Mouse (Mus musculus): ENCODE measurements at regions not wholly inside any gene's neighbourhood (a gene's known extent, or its start where the extent isn't known, plus 50 kb on each side); places are given as distances from the start of the nearest gene placed in this dataset.

GRCm38 (mm10) chr12:112434673-112435294 is 54.5 kb upstream of the A530016L24Rik start:
- 50% methylated on average over 3 of the region's 3 CpGs for WGBS
- no peaks in the 10 kb centered on the region for H3K4me1 ChIP-seq (ENCODE audit: control insufficient read depth, insufficient read depth)
- no peak overlapping the region for H3K4me2 ChIP-seq (ENCODE audit: low read depth, low read length)
- peaks cover 7% of the 10 kb centered on the region for H3K27me3 ChIP-seq (ENCODE audit: control insufficient read depth, insufficient read depth, low read length)
- H3K4me3 ChIP-seq (ENCODE audit: low read depth, low read length): no peak overlapping the region
- ATAC-seq (ENCODE audit: insufficient read depth, low read depth) (no peak), DNase-seq (ENCODE audit: low spot score) (no peak)
- no peak overlapping the region for H3K9ac ChIP-seq (replicated peaks; ENCODE audit: low read depth, low read length)
- H3K9me3 ChIP-seq (replicated peaks; ENCODE audit: control insufficient read depth, low read length): no peaks in the 10 kb centered on the region
- no peaks in the 10 kb centered on the region for H3K36me3 ChIP-seq (replicated peaks; ENCODE audit: control insufficient read depth, insufficient read depth, low read length)
- no peak overlapping the region for H3K27ac ChIP-seq (ENCODE audit: low read depth)
- TF ChIP-seq CTCF (IDR thresholded peaks at IDR 0.05; ENCODE audit: low read depth) (no peak), EP300 (IDR thresholded peaks at IDR 0.05; ENCODE audit: low read depth) (no peak)

- no peak overlapping the region for H3K4me2 ChIP-seq (ENCODE audit: low read depth, low read length)
- 70% methylated on average over 21 of the region's 21 CpGs for WGBS
- no peak overlapping the region for H3K27ac ChIP-seq (ENCODE audit: low read depth)
Observed at GRCm38 (mm10) chr12:112435295-112436110, 53.7 kb upstream of the A530016L24Rik start.

GRCm38 (mm10) chr12:112437046-112437445 is 52.2 kb upstream of the A530016L24Rik start:
- WGBS: 63% methylated on average over 3 of the region's 3 CpGs
- TF ChIP-seq EP300 (IDR thresholded peaks at IDR 0.05; ENCODE audit: low read depth) (no peak), CTCF (IDR thresholded peaks at IDR 0.05; ENCODE audit: low read depth) (no peak)
- ATAC-seq (ENCODE audit: insufficient read depth, low read depth): no peak
- no peak for DNase-seq (ENCODE audit: low spot score)
- Histone ChIP-seq H3K9me3 (replicated peaks; ENCODE audit: control insufficient read depth, low read length) (no peaks in the 10 kb centered on the region), H3K4me1 (ENCODE audit: control insufficient read depth, insufficient read depth) (no peaks in the 10 kb centered on the region), H3K27ac (ENCODE audit: low read depth) (no peak overlapping the region), H3K36me3 (replicated peaks; ENCODE audit: control insufficient read depth, insufficient read depth, low read length) (no peaks in the 10 kb centered on the region), H3K27me3 (ENCODE audit: control insufficient read depth, insufficient read depth, low read length) (peaks cover 7% of the 10 kb centered on the region), H3K9ac (replicated peaks; ENCODE audit: low read depth, low read length) (no peak overlapping the region), H3K4me2 (ENCODE audit: low read depth, low read length) (no peak overlapping the region), H3K4me3 (ENCODE audit: low read depth, low read length) (no peak overlapping the region)

More at GRCm38 (mm10) chr12:112435295-112436110, 53.7 kb upstream of the A530016L24Rik start:
- Histone ChIP-seq H3K4me1 (ENCODE audit: control insufficient read depth, insufficient read depth) (no peaks in the 10 kb centered on the region), H3K27me3 (ENCODE audit: control insufficient read depth, insufficient read depth, low read length) (peaks cover 7% of the 10 kb centered on the region), H3K9me3 (replicated peaks; ENCODE audit: control insufficient read depth, low read length) (no peaks in the 10 kb centered on the region), H3K4me3 (ENCODE audit: low read depth, low read length) (no peak overlapping the region), H3K9ac (replicated peaks; ENCODE audit: low read depth, low read length) (no peak overlapping the region), H3K36me3 (replicated peaks; ENCODE audit: control insufficient read depth, insufficient read depth, low read length) (no peaks in the 10 kb centered on the region)
- DNase-seq (ENCODE audit: low spot score) (no peak), ATAC-seq (ENCODE audit: insufficient read depth, low read depth) (no peak)
- TF ChIP-seq EP300 (IDR thresholded peaks at IDR 0.05; ENCODE audit: low read depth) (no peak), CTCF (IDR thresholded peaks at IDR 0.05; ENCODE audit: low read depth) (no peak)

GRCm38 (mm10) chr12:112438206-112438605 is 51.0 kb upstream of the A530016L24Rik start:
- Histone ChIP-seq H3K27ac (ENCODE audit: low read depth) (no peak overlapping the region), H3K36me3 (replicated peaks; ENCODE audit: control insufficient read depth, insufficient read depth, low read length) (no peaks in the 10 kb centered on the region), H3K4me1 (ENCODE audit: control insufficient read depth, insufficient read depth) (no peaks in the 10 kb centered on the region), H3K4me2 (ENCODE audit: low read depth, low read length) (no peak overlapping the region), H3K9ac (replicated peaks; ENCODE audit: low read depth, low read length) (no peak overlapping the region), H3K4me3 (ENCODE audit: low read depth, low read length) (no peak overlapping the region), H3K9me3 (replicated peaks; ENCODE audit: control insufficient read depth, low read length) (no peaks in the 10 kb centered on the region), H3K27me3 (ENCODE audit: control insufficient read depth, insufficient read depth, low read length) (peaks cover 7% of the 10 kb centered on the region)
- no peak for TF ChIP-seq CTCF (IDR thresholded peaks at IDR 0.05; ENCODE audit: low read depth)
- TF ChIP-seq EP300 (IDR thresholded peaks at IDR 0.05; ENCODE audit: low read depth): no peak
- WGBS: 77% methylated on average over 8 of the region's 8 CpGs
- ATAC-seq (ENCODE audit: insufficient read depth, low read depth) (no peak), DNase-seq (ENCODE audit: low spot score) (no peak)

All from heart, postnatal 0 days (tissue).